Mouse (Mus musculus): ENCODE data around the gene Slc2a1. TPM values are rescaled to one million over a fixed set of nuclear protein-coding genes. Genes with fewer than 3 reads are reported as not detected.
A peak's percentile ranks its signal among the peaks of the same experiment; 100 is the strongest.

Slc2a1 gene
- total and polyA plus RNA-seq, 2 experiments from 2014 or later: 19.7 to 93.0 TPM

GRCm38 (mm10) chr4:119098216-119099210, 10.0 kb upstream of the Slc2a1 start:
- Histone ChIP-seq H3K9ac (replicated peaks; ENCODE audit: low read depth, low read length) (no peak overlapping the region; the same call in 1 of the 2 replicates), H3K9me3 (replicated peaks; ENCODE audit: control insufficient read depth, low read length) (no peaks in the 10 kb centered on the region), H3K4me1 (ENCODE audit: control insufficient read depth, insufficient read depth) (peaks cover 17% of the 10 kb centered on the region), H3K27ac (ENCODE audit: low read depth) (no peak overlapping the region), H3K4me2 (ENCODE audit: low read depth, low read length) (no peak overlapping the region), H3K4me3 (ENCODE audit: low read depth, low read length) (no peak overlapping the region), H3K27me3 (ENCODE audit: control insufficient read depth, insufficient read depth, low read length) (no peaks in the 10 kb centered on the region), H3K36me3 (replicated peaks; ENCODE audit: control insufficient read depth, insufficient read depth, low read length) (no peaks in the 10 kb centered on the region)
- 54% methylated on average over 8 of the region's 8 CpGs for WGBS
- ATAC-seq (ENCODE audit: insufficient read depth, low read depth) (no peak), DNase-seq (ENCODE audit: low spot score) (no peak)
- TF ChIP-seq CTCF (IDR thresholded peaks at IDR 0.05; ENCODE audit: low read depth) (no peak), EP300 (IDR thresholded peaks at IDR 0.05; ENCODE audit: low read depth) (no peak)

GRCm38 (mm10) chr4:119101392-119101791, 7.1 kb upstream of the Slc2a1 start:
- Histone ChIP-seq H3K27ac (ENCODE audit: low read depth) (no peak overlapping the region), H3K4me3 (ENCODE audit: low read depth, low read length) (no peak overlapping the region), H3K9me3 (replicated peaks; ENCODE audit: control insufficient read depth, low read length) (no peaks in the 10 kb centered on the region), H3K4me1 (ENCODE audit: control insufficient read depth, insufficient read depth) (peaks cover 23% of the 10 kb centered on the region), H3K4me2 (ENCODE audit: low read depth, low read length) (no peak overlapping the region), H3K27me3 (ENCODE audit: control insufficient read depth, insufficient read depth, low read length) (no peaks in the 10 kb centered on the region), H3K36me3 (replicated peaks; ENCODE audit: control insufficient read depth, insufficient read depth, low read length) (no peaks in the 10 kb centered on the region), H3K9ac (replicated peaks; ENCODE audit: low read depth, low read length) (no peak overlapping the region)
- WGBS: 85% methylated on average over 3 of the region's 3 CpGs
- DNase-seq (ENCODE audit: low spot score): no peak
- no peak for ATAC-seq (ENCODE audit: insufficient read depth, low read depth)
- TF ChIP-seq EP300 (IDR thresholded peaks at IDR 0.05; ENCODE audit: low read depth) (no peak), CTCF (IDR thresholded peaks at IDR 0.05; ENCODE audit: low read depth) (no peak)

- H3K27me3 ChIP-seq (ENCODE audit: control insufficient read depth, insufficient read depth, low read length): no peaks in the 10 kb centered on the region
- TF ChIP-seq CTCF (IDR thresholded peaks at IDR 0.05; ENCODE audit: low read depth) (no peak), EP300 (IDR thresholded peaks at IDR 0.05; ENCODE audit: low read depth) (no peak)
- H3K4me1 ChIP-seq (ENCODE audit: control insufficient read depth, insufficient read depth): peaks cover 20% of the 10 kb centered on the region; the same call in 1 of the 2 replicates
- no peak overlapping the region for H3K4me2 ChIP-seq (ENCODE audit: low read depth, low read length)
- no peak overlapping the region for H3K4me3 ChIP-seq (ENCODE audit: low read depth, low read length)
- ATAC-seq (ENCODE audit: insufficient read depth, low read depth): no peak
- H3K36me3 ChIP-seq (replicated peaks; ENCODE audit: control insufficient read depth, insufficient read depth, low read length): no peaks in the 10 kb centered on the region
- 59% methylated on average over 7 of the region's 7 CpGs for WGBS
- no peak overlapping the region for H3K27ac ChIP-seq (ENCODE audit: low read depth)
- H3K9me3 ChIP-seq (replicated peaks; ENCODE audit: control insufficient read depth, low read length): no peaks in the 10 kb centered on the region
- no peak overlapping the region for H3K9ac ChIP-seq (replicated peaks; ENCODE audit: low read depth, low read length)
- DNase-seq (ENCODE audit: low spot score): no peak
Observed at GRCm38 (mm10) chr4:119102350-119103126, 6.0 kb upstream of the Slc2a1 start.

GRCm38 (mm10) chr4:119104847-119105246, 3.7 kb upstream of the Slc2a1 start:
- TF ChIP-seq EP300 (IDR thresholded peaks at IDR 0.05; ENCODE audit: low read depth) (no peak), CTCF (IDR thresholded peaks at IDR 0.05; ENCODE audit: low read depth) (no peak)
- DNase-seq (ENCODE audit: low spot score) (no peak), ATAC-seq (ENCODE audit: insufficient read depth, low read depth) (no peak)
- Histone ChIP-seq H3K9ac (replicated peaks; ENCODE audit: low read depth, low read length) (no peak overlapping the region), H3K4me1 (ENCODE audit: control insufficient read depth, insufficient read depth) (peaks cover 25% of the 10 kb centered on the region), H3K27me3 (ENCODE audit: control insufficient read depth, insufficient read depth, low read length) (no peaks in the 10 kb centered on the region), H3K4me3 (ENCODE audit: low read depth, low read length) (no peak overlapping the region), H3K36me3 (replicated peaks; ENCODE audit: control insufficient read depth, insufficient read depth, low read length) (no peaks in the 10 kb centered on the region), H3K27ac (ENCODE audit: low read depth) (no peak overlapping the region), H3K9me3 (replicated peaks; ENCODE audit: control insufficient read depth, low read length) (no peaks in the 10 kb centered on the region), H3K4me2 (ENCODE audit: low read depth, low read length) (no peak overlapping the region)
- WGBS: 58% methylated on average over 4 of the region's 4 CpGs

GRCm38 (mm10) chr4:119105704-119106103, 2.8 kb upstream of the Slc2a1 start:
- H3K36me3 ChIP-seq (replicated peaks; ENCODE audit: control insufficient read depth, insufficient read depth, low read length): no peaks in the 10 kb centered on the region
- TF ChIP-seq CTCF (IDR thresholded peaks at IDR 0.05; ENCODE audit: low read depth): no peak
- no peak for TF ChIP-seq EP300 (IDR thresholded peaks at IDR 0.05; ENCODE audit: low read depth)
- peak overlapping the region; percentile 46 for H3K9ac ChIP-seq (replicated peaks; ENCODE audit: low read depth, low read length)
- peaks cover 33% of the 10 kb centered on the region for H3K4me1 ChIP-seq (ENCODE audit: control insufficient read depth, insufficient read depth)
- peak overlapping the region; percentile 68 for H3K4me2 ChIP-seq (ENCODE audit: low read depth, low read length)
- no peaks in the 10 kb centered on the region for H3K9me3 ChIP-seq (replicated peaks; ENCODE audit: control insufficient read depth, low read length)
- peak; percentile 37 for ATAC-seq (ENCODE audit: insufficient read depth, low read depth)
- H3K4me3 ChIP-seq (ENCODE audit: low read depth, low read length): peak overlapping the region; percentile 37
- under 1% methylated on average over 18 of the region's 18 CpGs for WGBS
- no peak overlapping the region for H3K27ac ChIP-seq (ENCODE audit: low read depth)
- peak; percentile 70 for DNase-seq (ENCODE audit: low spot score)
- no peaks in the 10 kb centered on the region for H3K27me3 ChIP-seq (ENCODE audit: control insufficient read depth, insufficient read depth, low read length)

Measured in heart, postnatal 0 days (tissue).